Mouse (Mus musculus): ENCODE results near the gene Gm20824. TPM values are rescaled to one million over a fixed set of nuclear protein-coding genes. Genes with fewer than 3 reads are reported as not detected.
"Not testable (repeated sequence)": the region's sequence is repeated elsewhere in the genome, so short reads cannot be mapped to it uniquely, and the experiment has no call there.

The Gm20824 gene
- not detected for total RNA-seq (2021)
- long read RNA-seq = 0 reads

DNA sequence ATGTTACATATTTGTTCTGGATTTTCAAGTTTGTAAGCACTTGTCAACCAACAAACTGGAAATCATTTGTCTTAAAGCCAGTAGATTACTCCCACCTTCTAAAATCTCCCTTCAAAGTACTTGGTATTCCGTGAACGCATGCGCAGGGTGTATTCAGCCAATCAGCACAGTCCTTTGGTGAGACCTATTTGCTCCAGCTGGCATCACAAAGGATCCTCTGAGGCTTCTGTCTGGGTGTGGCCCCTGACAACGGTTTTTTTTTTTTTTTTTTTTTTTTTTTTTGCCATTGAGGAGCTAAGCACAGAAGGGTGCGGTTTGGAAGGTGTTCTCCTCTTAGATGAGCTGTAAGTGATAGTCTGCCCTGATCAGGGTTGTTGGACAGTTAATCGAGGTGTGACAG lies at the start of gene Gm20824:
TSS of gene Gm20824 (plus strand) at position 301 of the 400 bp plus-strand sequence.
- DNase-seq (ENCODE audit: low spot score in 2 of 2) = not testable (repeated sequence)

Other genes starting within 250 kb of the Gm20824 start
- not detected for gene Gm20825, start 186.4 kb upstream of the Gm20824 start, total RNA-seq (2021)

Data from layer of hippocampus, adult 18-20 months (tissue).